Mouse (Mus musculus) CH12F3 (cell line): ENCODE results near the gene Aco1.

ENCODE experiments used
- in situ Hi-C: fragments of 300-500 bp; cut with MboI; formaldehyde crosslinking; loops from 2 replicates; pipeline ENCODE4 v1.14.3; 2020; ENCODE audit warnings: low sequenced_read_pairs

The Aco1 gene

DNA sequence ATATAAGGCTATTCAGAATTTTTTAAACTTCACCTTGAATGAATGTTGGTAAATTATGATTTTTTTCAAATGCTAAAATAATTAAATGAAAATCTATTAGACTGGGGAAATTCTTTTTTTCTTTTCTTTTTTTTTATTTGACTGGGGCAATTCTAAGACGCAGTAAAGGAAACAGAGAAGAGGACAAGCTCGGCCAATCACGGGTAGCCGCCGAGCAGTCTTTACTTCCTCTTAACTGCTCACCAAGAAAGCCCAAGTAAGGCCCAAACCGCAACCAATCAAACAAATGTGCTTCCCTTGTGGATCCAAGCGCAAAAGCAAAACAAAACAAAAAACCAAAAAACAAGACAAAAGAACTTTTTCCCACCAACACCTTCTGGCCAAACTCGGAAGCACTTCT, 101.2 kb downstream of the Aco1 start:
- in situ Hi-C loops, result no loop called here
